Mouse (Mus musculus) midbrain, embryonic 13.5 days (tissue): ENCODE data around the gene Nxn. TPM values are rescaled to one million over a fixed set of nuclear protein-coding genes. Genes with fewer than 3 reads are reported as not detected.
"Not testable (repeated sequence)": the region's sequence is repeated elsewhere in the genome, so short reads cannot be mapped to it uniquely, and the experiment has no call there.

Experiments
- ATAC-seq: fragments of 200-750 bp; cut with Nextera tagmentation; 2 replicates; pipeline ENCODE4 v1.8.0; 2017; ENCODE audit warnings: mild to moderate bottlenecking, moderate TSS enrichment, moderate library complexity
- H3K27ac ChIP-seq: fragments of 300-500 bp; sonication (generic); 2 replicates; pipeline ENCODE4 v1.5.1; 2015; ENCODE audit warnings: inconsistent platforms, mild to moderate bottlenecking, moderate library complexity
- H3K27me3 ChIP-seq: fragments of 300-500 bp; sonication (generic); 2 replicates; pipeline ENCODE4 v1.6.1; 2015; ENCODE audit warnings: mild to moderate bottlenecking, inconsistent platforms
- H3K36me3 ChIP-seq: fragments of 300-500 bp; sonication (generic); 2 replicates; pipeline ENCODE4 v1.6.1; 2015; ENCODE audit warnings: mild to moderate bottlenecking, inconsistent platforms
- H3K4me1 ChIP-seq: fragments of 300-500 bp; sonication (generic); replicated peaks from 2 replicates; pipeline ENCODE4 v1.6.1; 2015; ENCODE audit warnings: inconsistent platforms
- H3K4me2 ChIP-seq: fragments of 300-500 bp; sonication (generic); replicated peaks from 2 replicates; pipeline ENCODE4 v1.6.1; 2015; ENCODE audit warnings: moderate library complexity, mild to moderate bottlenecking, inconsistent platforms
- H3K4me3 ChIP-seq: fragments of 300-500 bp; sonication (generic); replicated peaks from 2 replicates; pipeline ENCODE4 v1.5.1; 2015; ENCODE audit warnings: mild to moderate bottlenecking, inconsistent platforms
- H3K9ac ChIP-seq: fragments of 300-500 bp; sonication (generic); replicated peaks from 2 replicates; pipeline ENCODE4 v1.6.1; 2015; ENCODE audit warnings: mild to moderate bottlenecking, inconsistent platforms
- H3K9me3 ChIP-seq: fragments of 300-500 bp; sonication (generic); 2 replicates; pipeline ENCODE4 v1.6.1; 2016; ENCODE audit warnings: mild to moderate bottlenecking, inconsistent platforms
- WGBS: fragments of 180-500 bp; shearing (Covaris S2); methylation state at CpG from one replicate; pipeline ENCODE4 v1.1.7; 2015; 5-methylcytosine and 5-hydroxymethylcytosine counted together
- polyA plus RNA-seq: library from polyadenylated mRNA; unstranded; fragments of >200 nt; fragmentation: Nextera tagmentation; extraction: Ambion mirVana; gene quantifications from 2 replicates; pipeline ENCODE4 v1.2.1, GENCODE M21; 2015

Nxn gene
- polyA plus RNA-seq, 1 experiment from 2014 or later = 34.3 TPM

GRCm38 (mm10) chr11:76215011-76215410 lies 183.9 kb downstream of the Nxn start:
- Histone ChIP-seq H3K4me3 (no peak overlapping the region), H3K9me3 (no peaks in the 10 kb centered on the region), H3K9ac (no peak overlapping the region), H3K27me3 (no peaks in the 10 kb centered on the region), H3K4me1 (peaks cover 16% of the 10 kb centered on the region), H3K4me2 (no peak overlapping the region), H3K36me3 (peaks cover 47% of the 10 kb centered on the region), H3K27ac (no peak overlapping the region)
- ATAC-seq = no peak
- 96% methylated on average over 2 of the region's 2 CpGs for WGBS

- Histone ChIP-seq H3K27ac (no peak overlapping the region), H3K36me3 (peaks cover 52% of the 10 kb centered on the region), H3K4me3 (no peak overlapping the region), H3K9ac (no peak overlapping the region), H3K4me2 (no peak overlapping the region), H3K27me3 (no peaks in the 10 kb centered on the region), H3K4me1 (peaks cover 16% of the 10 kb centered on the region), H3K9me3 (no peaks in the 10 kb centered on the region)
- WGBS = 22% methylated on average over 5 of the region's 5 CpGs
- no peak for ATAC-seq
Measured at GRCm38 (mm10) chr11:76213841-76214240, 185.1 kb downstream of the Nxn start.

GRCm38 (mm10) chr11:76211595-76211994 lies 187.3 kb downstream of the Nxn start:
- H3K9ac ChIP-seq, H3K27ac ChIP-seq, H3K4me1 ChIP-seq, ATAC-seq, H3K27me3 ChIP-seq, H3K9me3 ChIP-seq, H3K4me3 ChIP-seq, H3K4me2 ChIP-seq: not testable (repeated sequence)
- WGBS = 97% methylated on average over 5 of the region's 6 CpGs
- H3K36me3 ChIP-seq = peaks cover 74% of the 10 kb centered on the region

- Histone ChIP-seq H3K27me3 (no peaks in the 10 kb centered on the region), H3K4me1 (no peaks in the 10 kb centered on the region), H3K27ac (no peak overlapping the region), H3K36me3 (peaks cover 86% of the 10 kb centered on the region), H3K9me3 (no peaks in the 10 kb centered on the region), H3K9ac (no peak overlapping the region), H3K4me2 (no peak overlapping the region), H3K4me3 (no peak overlapping the region)
- WGBS = 94% methylated on average over 13 of the region's 13 CpGs
- ATAC-seq = no peak
Measured at GRCm38 (mm10) chr11:76210228-76210985, 188.5 kb downstream of the Nxn start.

Other genes with a start within 250 kb of the Nxn start
- gene Vps53, start 219.5 kb downstream of the Nxn start, polyA plus RNA-seq = 61.4 and 64.5 TPM in 2 replicates
- 22.0 and 22.3 TPM in 2 replicates for gene Fam57a, start 219.5 kb downstream of the Nxn start, polyA plus RNA-seq
- gene Dbil5, start 181.5 kb downstream of the Nxn start, polyA plus RNA-seq = 0.50 and 1.00 TPM in 2 replicates
- gene Gemin4, start 181.5 kb downstream of the Nxn start, polyA plus RNA-seq = 15.7 and 21.5 TPM in 2 replicates
- gene Mrm3, start 155.4 kb downstream of the Nxn start, polyA plus RNA-seq = 18.6 and 19.0 TPM in 2 replicates
- gene Glod4, start 155.4 kb downstream of the Nxn start, polyA plus RNA-seq = 128 TPM in 2 replicates
- gene Timm22, start 7.8 kb upstream of the Nxn start, polyA plus RNA-seq = 96.3 and 102 TPM in 2 replicates
- gene Abr, start 223.2 kb upstream of the Nxn start, polyA plus RNA-seq = 88.4 and 93.5 TPM in 2 replicates